Comparison of ENCODE assay signal across 8 mouse cellular contexts in genomic region chr11:72342549-72343237, GRCm38 (mm10). TPM values are rescaled to one million over a fixed set of nuclear protein-coding genes. Genes with fewer than 3 reads are reported as not detected.
A peak's percentile ranks its signal among the peaks of the same experiment; 100 is the strongest.
DNase-seq lines count a peak whose midpoint lies in the region; ATAC-seq and TF ChIP-seq lines count a peak whose summit lies in the region.

No protein-coding gene starts in this region.

- H3K27me3 ChIP-seq in ES-Bruce4 (ENCODE audit: control insufficient read depth, insufficient read depth, low read length, poor library complexity, severe bottlenecking): no peaks in the 10 kb centered on the region
- H3K27me3 ChIP-seq in heart, embryonic 15.5 days: no peaks in the 10 kb centered on the region
- peaks cover 8% of the 10 kb centered on the region; the same call in 1 of the 2 replicates for H3K27me3 ChIP-seq in liver, embryonic 12.5 days (replicated peaks)
- no peaks in the 10 kb centered on the region for H3K27me3 ChIP-seq in stomach, postnatal 0 days (ENCODE audit: control insufficient read depth, insufficient read depth, low read length)

- no peak overlapping the region for H3K27ac ChIP-seq in ES-Bruce4 (ENCODE audit: insufficient read depth, low read length)
- H3K27ac ChIP-seq in heart, embryonic 15.5 days: no peak overlapping the region
- H3K27ac ChIP-seq in liver, embryonic 12.5 days: no peak overlapping the region
- H3K27ac ChIP-seq in stomach, postnatal 0 days (replicated peaks): no peak overlapping the region

- TF ChIP-seq EP300 in ES-Bruce4 (IDR thresholded peaks at IDR 0.05; ENCODE audit: insufficient read depth, low read depth, low read length): no peak
- no peak for TF ChIP-seq EP300 in stomach, postnatal 0 days (optimal IDR thresholded peaks at IDR 0.05)

- ATAC-seq in heart, embryonic 15.5 days (replicated peaks; ENCODE audit: insufficient number of reproducible peaks, insufficient read depth, low FRiP score, low read depth): peak; percentile 64; the same call in 1 of the 2 replicates
- peak; percentile 66 for ATAC-seq in liver, embryonic 12.5 days
- ATAC-seq in stomach, postnatal 0 days (ENCODE audit: low FRiP score, low TSS enrichment): peak; percentile 82

- H3K9me3 ChIP-seq in ES-Bruce4 (replicated peaks; ENCODE audit: control insufficient read depth, insufficient read depth, low read length, poor library complexity, severe bottlenecking): no peaks in the 10 kb centered on the region
- no peaks in the 10 kb centered on the region for H3K9me3 ChIP-seq in heart, embryonic 15.5 days (replicated peaks)
- H3K9me3 ChIP-seq in liver, embryonic 12.5 days (replicated peaks): no peaks in the 10 kb centered on the region
- H3K9me3 ChIP-seq in stomach, postnatal 0 days (ENCODE audit: control insufficient read depth, low read length): no peaks in the 10 kb centered on the region

- no peaks in the 10 kb centered on the region for H3K36me3 ChIP-seq in ES-Bruce4 (ENCODE audit: control insufficient read depth, insufficient read depth, low read length, poor library complexity, severe bottlenecking)
- H3K36me3 ChIP-seq in heart, embryonic 15.5 days: no peaks in the 10 kb centered on the region
- no peaks in the 10 kb centered on the region for H3K36me3 ChIP-seq in liver, embryonic 12.5 days
- no peaks in the 10 kb centered on the region for H3K36me3 ChIP-seq in stomach, postnatal 0 days (ENCODE audit: control insufficient read depth, insufficient read depth, low read length)

- 9% methylated on average over 7 of the region's 7 CpGs for WGBS in heart, embryonic 15.5 days
- 7% methylated on average over 7 of the region's 7 CpGs for WGBS in liver, embryonic 12.5 days (ENCODE audit: insufficient replicate concordance)
- 8% methylated on average over 7 of the region's 7 CpGs for WGBS in stomach, postnatal 0 days

- H3K4me3 ChIP-seq in ES-Bruce4 (ENCODE audit: low read depth, low read length): no peak overlapping the region
- no peak overlapping the region for H3K4me3 ChIP-seq in heart, embryonic 15.5 days
- H3K4me3 ChIP-seq in liver, embryonic 12.5 days: no peak overlapping the region
- H3K4me3 ChIP-seq in stomach, postnatal 0 days (ENCODE audit: low read depth, low read length): no peak overlapping the region

- no peaks in the 10 kb centered on the region for H3K4me1 ChIP-seq in ES-Bruce4 (ENCODE audit: control insufficient read depth, insufficient read depth, low read length)
- H3K4me1 ChIP-seq in heart, embryonic 15.5 days (replicated peaks): peaks cover 4% of the 10 kb centered on the region; the same call in 1 of the 2 replicates
- 0 out of 2 replicates have a peak, but pooled peaks cover 4% of the 10 kb centered on the region for H3K4me1 ChIP-seq in liver, embryonic 12.5 days
- H3K4me1 ChIP-seq in stomach, postnatal 0 days (replicated peaks; ENCODE audit: control insufficient read depth, insufficient read depth): no peaks in the 10 kb centered on the region

- no peak for TF ChIP-seq POLR2A in ES-Bruce4 (IDR thresholded peaks at IDR 0.05; ENCODE audit: insufficient read depth, low read length)

- DNase-seq in c-Kit-positive CD71-positive TER-119-negative erythroid progenitor cells, embryonic 14.5 days (ENCODE audit: low read depth): peak; percentile 40
- DNase-seq in fibroblast of lung, adult 2 months (ENCODE audit: low read depth): peak; percentile 70
- peak; percentile 77 for DNase-seq in kidney, postnatal 10 days
- DNase-seq in naive thymus-derived CD4-positive, alpha-beta T cell, adult 2 months (ENCODE audit: low read depth): peak; percentile 42
- peak; percentile 58 for DNase-seq in stomach, postnatal 0 days (ENCODE audit: low spot score)

- no peak overlapping the region for H3K9ac ChIP-seq in ES-Bruce4 (ENCODE audit: low read depth, poor library complexity, severe bottlenecking)
- no peak overlapping the region for H3K9ac ChIP-seq in heart, embryonic 15.5 days
- H3K9ac ChIP-seq in liver, embryonic 12.5 days: no peak overlapping the region
- H3K9ac ChIP-seq in stomach, postnatal 0 days (ENCODE audit: low read length): no peak overlapping the region

- peak; percentile 81 for TF ChIP-seq CTCF in ES-Bruce4 (IDR thresholded peaks at IDR 0.05; ENCODE audit: low read depth, low read length)
- TF ChIP-seq CTCF in stomach, postnatal 0 days (IDR thresholded peaks at IDR 0.05; ENCODE audit: low read depth): peak; percentile 86

- H3K4me2 ChIP-seq in heart, embryonic 15.5 days: no peak overlapping the region
- 0 out of 2 replicates have a peak overlapping the region, but pooled peaks have one; percentile 3 for H3K4me2 ChIP-seq in liver, embryonic 12.5 days
- no peak overlapping the region; the same call in 1 of the 2 replicates for H3K4me2 ChIP-seq in stomach, postnatal 0 days (replicated peaks; ENCODE audit: low read depth)

RNA-seq across cellular contexts. Expression of gene Tekt1, which starts 19.5 kb away (rescaled TPM):
- polyA plus RNA-seq in ES-Bruce4 (2011; ENCODE audit: insufficient read depth, insufficient read length, low read depth, missing spikeins): 0.64 and 0.87 TPM in 2 replicates
- polyA plus RNA-seq in heart, embryonic 15.5 days (2015; fragmentation: Nextera tagmentation; extraction: Ambion mirVana): 0.72 and 1.1 TPM in 2 replicates
- 0.08 and 0.12 TPM in 2 replicates for polyA plus RNA-seq in liver, embryonic 12.5 days (2016; fragmentation: Nextera tagmentation; extraction: Ambion mirVana)
- polyA plus RNA-seq in stomach, postnatal 0 days (2015; fragmentation: Nextera tagmentation; extraction: Ambion mirVana): 0.13 TPM in 1 of 2 replicates, not detected in the other

RNA-seq across cellular contexts. Expression of gene Fbxo39, which starts 28.4 kb away (rescaled TPM):
- polyA plus RNA-seq in ES-Bruce4 (2011; ENCODE audit: insufficient read depth, insufficient read length, low read depth, missing spikeins): not detected in 2 replicates
- not detected in 2 replicates for polyA plus RNA-seq in heart, embryonic 15.5 days (2015; fragmentation: Nextera tagmentation; extraction: Ambion mirVana)
- not detected in 2 replicates for polyA plus RNA-seq in liver, embryonic 12.5 days (2016; fragmentation: Nextera tagmentation; extraction: Ambion mirVana)
- polyA plus RNA-seq in stomach, postnatal 0 days (2015; fragmentation: Nextera tagmentation; extraction: Ambion mirVana): not detected in 2 replicates

RNA-seq across cellular contexts. Expression of gene Xaf1, which starts 41.3 kb away (rescaled TPM):
- 8.2 and 9.0 TPM in 2 replicates for polyA plus RNA-seq in ES-Bruce4 (2011; ENCODE audit: insufficient read depth, insufficient read length, low read depth, missing spikeins)
- 9.5 and 10.2 TPM in 2 replicates for polyA plus RNA-seq in heart, embryonic 15.5 days (2015; fragmentation: Nextera tagmentation; extraction: Ambion mirVana)
- polyA plus RNA-seq in liver, embryonic 12.5 days (2016; fragmentation: Nextera tagmentation; extraction: Ambion mirVana): 2.2 and 2.4 TPM in 2 replicates
- polyA plus RNA-seq in stomach, postnatal 0 days (2015; fragmentation: Nextera tagmentation; extraction: Ambion mirVana): 22.6 and 23.3 TPM in 2 replicates
